Mouse (Mus musculus): ENCODE measurements around the gene St6galnac6.

Gene St6galnac6

DNA sequence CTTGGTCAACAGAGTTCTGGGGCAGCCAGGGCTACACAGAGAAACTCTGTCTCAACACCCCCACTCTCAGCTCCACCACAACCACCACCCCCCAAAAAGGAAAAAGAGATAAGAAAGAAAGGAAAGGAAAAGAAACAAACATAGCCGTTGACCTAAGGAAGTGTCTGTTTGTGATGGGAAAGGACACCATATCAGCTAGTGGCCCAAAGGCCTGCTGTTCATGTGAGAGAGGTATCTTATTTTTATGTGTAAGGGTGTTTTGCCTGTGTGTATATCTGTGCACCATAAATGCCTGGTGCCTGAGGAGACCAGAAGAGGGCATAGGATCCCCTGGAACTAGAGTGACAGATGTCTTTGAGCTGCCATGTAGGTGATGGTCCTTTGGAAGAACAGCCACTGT lies 40.1 kb downstream of the St6galnac6 start:
- DNase-seq (ENCODE audit: low spot score in 2 of 2), result no peak

DNA sequence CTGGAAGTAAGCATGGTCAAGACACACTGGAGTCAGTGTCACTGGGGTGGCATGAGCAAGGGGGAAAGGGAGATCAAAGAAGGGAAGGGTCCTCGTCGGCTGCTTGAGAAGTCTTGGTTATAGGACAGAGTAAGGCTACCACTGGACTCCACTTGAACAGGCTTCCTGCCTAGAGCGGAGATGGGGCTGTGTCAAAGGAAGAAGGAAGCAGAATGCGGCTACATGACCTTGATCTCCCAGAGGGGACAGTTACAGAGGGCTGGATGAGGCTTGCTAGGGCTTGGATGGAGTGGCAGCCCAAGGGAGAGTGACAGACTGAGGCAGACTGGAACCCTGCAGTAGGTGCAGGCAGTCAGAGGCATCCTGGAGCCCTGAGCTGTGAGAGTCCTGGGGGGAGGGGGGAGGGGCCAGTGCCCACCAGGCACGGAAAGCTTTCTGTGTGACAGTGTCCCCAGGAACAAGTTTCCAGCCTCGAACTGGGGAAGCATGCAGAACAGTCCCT lies 41.1 kb downstream of the St6galnac6 start:
- DNase-seq (ENCODE audit: low spot score in 2 of 2), result no peak

DNA sequence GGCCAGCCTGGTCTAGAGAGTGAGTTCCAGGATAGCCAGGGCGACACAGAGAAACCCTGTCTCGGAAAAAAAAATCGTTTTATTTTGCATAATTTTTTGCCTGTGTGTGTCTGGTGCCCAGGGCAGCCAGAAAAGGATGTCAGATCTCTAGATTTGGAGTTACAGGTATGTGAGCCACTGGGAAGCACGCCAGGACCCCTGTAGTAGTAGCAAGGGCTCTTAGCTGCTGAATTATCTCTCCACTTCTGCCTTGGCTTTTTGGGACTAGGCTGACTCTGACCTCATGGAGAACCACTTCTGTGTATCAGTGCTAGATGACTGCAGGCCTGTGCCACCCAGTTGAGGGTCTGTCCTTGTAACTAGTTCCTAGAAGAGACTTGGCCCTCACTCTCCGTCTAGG lies 42.3 kb downstream of the St6galnac6 start:
- DNase-seq (ENCODE audit: low spot score in 2 of 2), result no peak

DNA sequence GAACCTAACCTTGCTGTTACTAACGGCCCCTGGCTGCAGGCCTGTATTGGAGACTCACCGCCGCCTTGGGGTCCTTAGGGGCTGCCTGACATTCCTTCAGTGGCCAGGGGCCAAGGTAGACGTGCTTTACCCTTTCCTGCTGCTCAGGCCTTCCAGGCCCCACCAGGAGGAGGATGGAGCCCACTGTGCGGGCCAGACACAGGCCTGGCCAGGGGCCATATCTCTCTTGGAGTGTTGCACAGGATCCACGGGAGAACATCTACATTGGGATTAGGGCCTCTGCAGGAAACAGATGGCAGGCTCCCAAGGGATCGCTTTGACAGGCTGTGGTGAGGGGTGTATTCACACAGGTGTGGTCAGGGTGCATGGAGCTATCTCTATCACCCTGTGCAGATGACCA lies 43.3 kb downstream of the St6galnac6 start:
- no peak for DNase-seq (ENCODE audit: low spot score in 2 of 2)

DNA sequence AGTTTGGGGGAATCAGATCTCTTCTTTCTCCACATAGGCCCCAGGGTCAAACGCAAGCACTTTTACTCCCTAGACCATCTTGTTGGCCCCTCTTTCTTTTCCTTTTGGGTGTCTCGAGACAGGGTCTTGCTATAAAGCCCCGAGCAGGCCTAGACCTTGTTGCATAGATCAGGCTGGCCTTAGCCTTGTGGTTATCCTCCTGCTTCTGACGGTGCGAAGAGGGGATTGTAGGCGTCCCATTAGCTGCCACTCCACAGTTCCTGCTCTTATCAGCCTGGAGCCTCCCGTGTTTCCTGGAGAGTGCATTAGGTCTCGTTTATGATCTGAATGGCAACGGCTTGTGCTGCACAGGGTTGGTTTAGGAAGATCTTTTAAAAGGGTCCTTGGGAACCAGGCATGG lies 44.6 kb downstream of the St6galnac6 start:
- no peak for DNase-seq (ENCODE audit: low spot score in 2 of 2)

DNA sequence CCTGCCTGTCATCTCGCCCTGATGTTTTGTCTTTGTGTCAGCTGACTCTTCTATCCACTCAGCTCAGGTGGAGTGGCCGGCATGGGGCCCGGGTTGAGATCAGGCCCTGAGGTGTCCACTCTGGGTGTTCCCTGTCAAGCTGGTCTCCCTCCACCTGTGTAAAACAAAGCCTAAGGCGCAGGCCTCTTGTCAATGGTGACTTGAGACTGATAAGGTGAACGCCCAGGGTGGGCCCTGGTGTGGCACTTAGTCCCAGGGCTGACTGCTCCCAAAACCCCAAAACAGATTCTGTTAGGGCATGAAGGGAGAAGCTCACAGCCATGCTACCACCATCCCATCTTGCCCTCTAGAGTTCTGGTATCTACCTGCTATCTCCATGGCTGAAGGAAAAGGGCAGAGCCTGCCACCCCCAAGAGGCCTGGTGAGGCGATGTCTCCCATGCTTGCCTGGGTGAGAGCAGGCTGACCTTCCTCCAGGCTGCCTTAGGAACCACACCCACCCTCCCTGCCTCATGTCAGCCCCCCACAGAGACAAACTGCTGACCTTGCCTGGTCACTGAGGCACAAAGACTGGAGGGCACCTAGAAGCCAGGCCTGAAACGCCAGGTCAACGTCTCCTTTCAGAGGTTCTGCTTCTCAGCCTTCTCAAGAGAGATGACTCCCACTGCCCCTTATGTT lies 45.4 kb downstream of the St6galnac6 start:
- DNase-seq (ENCODE audit: low spot score in 2 of 2), result no peak

DNA sequence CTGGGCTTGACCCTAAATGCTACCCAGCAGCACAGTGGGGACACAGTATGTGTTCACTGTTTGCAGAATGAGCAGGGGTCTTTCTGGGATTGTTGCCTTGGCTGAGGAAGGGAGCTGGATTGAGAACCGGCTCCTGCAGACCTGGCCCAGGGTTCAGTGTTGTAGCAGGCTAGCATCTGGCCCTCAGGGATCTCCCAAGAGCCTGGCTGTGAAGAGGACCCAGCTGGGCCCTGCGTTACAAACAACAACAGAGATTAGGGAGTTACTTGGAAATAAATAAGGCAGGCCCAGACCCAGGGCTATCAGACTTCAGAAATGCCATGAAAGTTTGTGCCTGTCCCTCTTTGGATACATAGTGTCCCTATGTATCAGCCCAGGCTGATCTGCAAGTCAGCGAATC lies 46.1 kb downstream of the St6galnac6 start:
- DNase-seq (ENCODE audit: low spot score in 2 of 2), result no peak

DNA sequence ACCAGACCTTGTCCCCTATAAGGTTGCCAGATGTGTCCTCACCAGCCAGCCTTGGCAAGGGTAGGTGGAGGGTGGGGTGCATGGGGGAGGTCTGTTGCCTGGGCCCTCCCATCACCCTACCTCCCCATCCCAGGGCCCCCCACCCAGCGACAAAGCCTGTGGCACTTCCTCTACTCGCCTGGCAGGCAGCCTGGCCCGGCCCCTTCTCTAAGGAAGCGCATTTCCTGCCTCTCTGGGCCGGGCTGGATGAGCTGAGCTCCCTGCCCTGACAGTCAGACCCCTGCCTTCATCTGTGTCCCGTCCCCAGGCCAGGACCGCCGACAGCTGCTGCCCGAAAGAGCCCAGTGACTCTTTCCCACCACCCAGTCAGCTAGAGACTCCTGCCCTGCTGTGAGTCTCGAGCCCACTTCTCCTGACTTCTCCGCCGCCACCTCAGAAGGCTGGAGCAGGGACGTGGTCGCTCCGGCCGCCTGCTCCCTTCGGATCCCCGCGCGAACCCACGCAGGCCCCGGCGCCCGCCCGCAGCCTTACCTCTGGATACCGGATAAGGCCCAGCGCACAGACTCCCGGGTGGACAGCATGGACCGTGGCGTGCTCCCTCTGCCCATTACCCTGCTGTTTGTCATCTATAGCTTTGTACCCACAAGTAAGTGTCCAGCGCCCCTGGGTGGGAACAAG lies 47.0 kb downstream of the St6galnac6 start, which contains the start of gene Eng:
TSS of gene Eng (plus strand) at position 217 of the 678 bp plus-strand sequence.
- no peak for DNase-seq (ENCODE audit: low spot score in 2 of 2)

DNA sequence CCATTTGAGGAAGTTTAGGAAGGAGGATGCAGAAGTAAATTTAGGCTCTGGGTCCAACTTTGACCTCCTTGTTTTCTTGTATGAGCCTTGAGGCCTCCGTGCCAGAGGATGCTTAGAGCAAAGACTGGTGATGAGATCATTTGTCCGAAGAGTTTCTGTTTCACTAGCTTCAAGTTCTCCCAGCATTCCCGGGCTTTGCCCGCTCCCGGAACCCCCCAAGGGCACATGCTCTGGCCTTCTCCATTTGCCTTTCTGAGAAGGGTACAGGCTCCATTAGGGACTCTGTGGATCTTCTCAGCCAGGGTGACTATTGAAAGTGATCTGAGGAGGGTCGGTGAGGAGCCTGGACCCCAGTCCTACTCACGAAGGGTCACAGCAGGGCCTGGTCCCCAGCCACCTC lies 47.9 kb downstream of the St6galnac6 start:
- DNase-seq (ENCODE audit: low spot score in 2 of 2), result no peak

DNA sequence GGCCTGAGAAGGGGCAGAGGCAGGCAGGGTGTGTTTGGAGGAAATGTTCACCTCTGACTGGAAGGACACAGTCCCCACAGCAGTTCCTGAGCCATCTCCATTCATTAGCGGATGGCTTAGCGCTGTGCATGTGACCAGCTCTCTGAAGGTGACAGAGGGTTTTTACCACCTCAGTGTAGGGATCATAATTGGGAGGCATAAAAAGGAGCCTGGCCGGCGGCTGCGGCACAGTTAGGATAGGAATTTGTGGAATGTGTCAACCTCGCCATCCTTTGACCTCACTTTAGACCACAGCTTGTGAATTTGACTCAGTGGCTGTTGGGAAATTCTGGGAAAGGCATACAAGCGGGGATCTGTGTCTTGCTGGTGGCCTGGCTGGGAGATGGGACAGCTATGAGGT lies 54.3 kb downstream of the St6galnac6 start:
- DNase-seq (ENCODE audit: low spot score in 2 of 2), result no peak

DNA sequence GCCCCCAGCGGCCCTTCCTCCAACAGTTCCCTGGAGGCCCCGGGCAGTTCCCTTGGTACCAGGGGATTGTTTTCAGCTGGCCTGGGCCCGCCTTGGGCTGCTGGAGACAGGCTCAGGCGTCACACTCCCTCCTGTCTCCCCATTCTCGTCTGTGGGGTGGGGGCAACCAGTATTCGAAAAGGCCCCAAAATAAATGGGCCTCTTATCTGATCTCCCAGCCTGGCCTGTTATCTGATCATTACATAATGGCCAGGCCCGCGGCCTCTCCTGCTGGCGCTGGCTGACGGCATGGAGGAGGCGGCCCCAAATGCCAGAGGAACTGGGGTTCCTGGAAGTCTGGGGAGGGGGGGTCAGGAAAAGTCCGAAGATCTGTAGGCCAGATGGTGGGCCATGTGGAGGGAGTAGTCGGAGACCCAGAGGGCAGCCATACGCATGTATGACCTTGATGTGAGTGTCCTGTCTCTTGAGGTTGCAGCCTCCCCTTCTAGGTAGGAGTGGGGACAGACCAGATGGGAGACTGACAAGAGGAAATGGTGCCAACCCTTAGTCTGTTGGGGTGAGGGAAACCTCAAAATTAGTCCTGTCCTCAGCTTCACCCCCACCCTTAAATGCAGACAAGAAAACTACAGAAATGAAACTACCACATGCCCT lies 55.4 kb downstream of the St6galnac6 start:
- DNase-seq (ENCODE audit: low spot score in 2 of 2), result no peak

DNA sequence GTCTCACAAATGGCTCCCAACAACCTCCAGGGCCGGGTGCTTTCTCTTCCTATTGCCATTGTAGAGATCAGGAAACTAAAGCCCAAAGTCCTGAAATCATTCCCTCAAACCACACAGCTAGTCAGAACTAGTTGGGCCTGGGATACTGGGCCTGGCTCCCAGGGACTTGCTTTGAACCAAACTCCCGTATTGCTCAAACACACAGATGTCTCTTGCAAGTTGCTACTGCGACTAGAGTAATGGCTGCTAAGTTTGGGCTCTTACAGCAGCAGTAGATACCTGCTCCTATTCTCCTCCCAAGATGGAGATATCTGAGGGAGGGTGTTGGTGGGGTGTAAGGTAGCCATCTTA lies 55.9 kb downstream of the St6galnac6 start:
- DNase-seq (ENCODE audit: low spot score in 2 of 2), result no peak

DNA sequence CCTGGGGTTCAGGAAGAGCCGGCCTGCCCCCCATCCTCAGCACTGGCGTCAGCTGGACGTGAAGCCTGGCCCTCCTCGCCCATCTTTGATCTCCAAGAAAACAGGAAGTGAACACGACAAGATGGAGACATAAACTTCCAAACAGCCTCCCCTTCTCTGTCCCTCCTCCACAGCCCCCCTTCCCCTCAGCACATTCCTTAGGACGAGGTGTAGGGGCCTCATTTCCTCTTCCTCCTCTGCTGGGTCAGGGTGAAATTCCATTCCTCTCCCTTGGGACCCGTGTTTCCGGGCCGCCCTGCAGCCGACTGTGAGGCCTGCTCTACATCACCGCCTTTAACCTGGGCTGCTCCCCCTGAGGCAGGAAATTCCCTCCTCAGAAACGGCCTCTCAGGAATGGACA lies 56.3 kb downstream of the St6galnac6 start:
- no peak for DNase-seq (ENCODE audit: low spot score in 2 of 2)

DNA sequence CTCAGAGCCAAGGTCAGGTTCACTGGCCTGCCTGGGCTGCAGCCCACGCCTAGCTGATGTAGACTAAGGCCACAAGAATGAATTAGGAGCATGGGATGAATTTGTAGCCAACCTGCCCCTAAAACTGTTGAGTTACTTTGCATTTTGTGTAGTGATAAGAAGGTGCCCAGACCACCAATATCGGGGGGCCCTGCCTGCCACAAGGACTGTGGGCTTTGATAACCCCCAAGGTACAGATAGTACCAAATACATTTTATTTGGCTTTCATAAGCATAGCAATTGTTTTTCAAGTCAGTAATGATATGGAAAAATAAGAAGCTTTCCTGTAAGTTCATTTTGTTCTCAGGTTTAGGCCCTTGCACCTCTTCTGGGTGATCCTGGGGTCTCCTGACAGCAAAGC lies 59.4 kb downstream of the St6galnac6 start:
- no peak for DNase-seq (ENCODE audit: low spot score in 2 of 2)

DNA sequence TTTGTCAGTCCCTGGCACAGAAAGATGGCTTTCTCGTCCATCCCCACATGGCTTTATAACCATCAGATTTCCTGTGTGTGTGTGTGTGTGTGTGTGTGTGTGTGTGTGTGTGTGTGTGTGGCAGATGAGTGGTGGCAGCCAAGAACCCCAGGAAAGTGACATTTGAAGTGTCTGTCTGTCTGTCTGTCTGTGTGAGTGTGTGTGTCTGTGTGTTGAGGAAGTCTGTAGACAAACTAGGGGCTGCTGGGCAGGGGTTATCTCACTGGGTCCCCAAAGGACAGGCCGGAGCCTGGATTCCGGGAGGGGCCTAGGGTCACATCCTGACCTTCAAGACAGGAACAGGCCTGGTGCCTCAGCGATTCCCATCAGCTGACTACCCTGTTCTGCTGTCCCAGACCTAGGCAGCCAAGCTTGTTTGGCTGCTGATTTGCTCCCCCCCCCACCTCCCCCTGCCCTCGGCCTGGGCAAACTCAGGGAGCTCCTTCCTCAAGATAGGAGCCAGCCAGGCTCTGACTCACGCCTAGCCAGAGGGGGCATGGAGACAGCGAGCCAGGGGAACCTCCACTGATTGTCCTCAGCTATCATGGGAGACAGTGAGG lies 62.1 kb downstream of the St6galnac6 start:
- DNase-seq (ENCODE audit: low spot score in 2 of 2), result no peak

DNA sequence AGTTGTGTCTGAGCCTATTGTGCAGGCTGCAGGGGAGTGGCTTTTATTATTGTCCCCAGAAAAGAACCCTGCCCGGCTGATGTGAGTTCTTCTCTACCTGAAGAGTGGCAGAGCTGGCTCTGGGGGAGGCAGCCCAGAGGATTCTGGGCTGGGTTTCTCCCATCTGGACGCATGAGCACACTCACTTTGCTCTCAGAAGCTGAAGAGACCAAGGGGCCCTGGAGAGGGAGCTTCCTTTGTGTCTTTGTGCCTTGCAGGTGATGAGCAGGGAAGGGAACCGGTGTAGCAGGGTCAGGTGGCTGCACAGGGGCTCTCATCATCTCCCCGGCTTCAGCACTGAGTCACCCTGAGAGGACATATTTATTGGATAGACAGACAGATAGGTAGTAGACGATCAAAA lies 62.8 kb downstream of the St6galnac6 start:
- DNase-seq (ENCODE audit: low spot score in 2 of 2), result no peak

DNA sequence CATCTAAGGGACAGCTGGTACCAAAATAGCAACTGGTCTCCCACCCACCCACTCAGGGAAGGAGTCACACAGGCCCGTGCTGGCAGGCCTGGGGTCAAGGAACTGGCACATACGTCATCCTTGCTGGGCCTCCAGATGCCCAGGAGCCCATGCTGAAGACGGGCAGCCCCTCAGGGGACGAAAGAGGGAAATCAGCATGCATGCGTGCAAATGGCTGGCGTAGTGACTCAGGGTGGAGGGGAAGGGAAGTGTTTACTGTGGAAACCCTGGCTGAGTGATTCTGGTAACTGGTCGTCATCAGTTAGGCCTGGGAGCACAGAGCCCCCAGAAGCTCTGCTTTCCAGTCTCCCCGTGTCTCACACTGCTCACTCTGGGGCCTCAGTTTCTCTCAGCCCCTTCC lies 65.8 kb downstream of the St6galnac6 start:
- no peak for DNase-seq (ENCODE audit: low spot score in 2 of 2)

DNA sequence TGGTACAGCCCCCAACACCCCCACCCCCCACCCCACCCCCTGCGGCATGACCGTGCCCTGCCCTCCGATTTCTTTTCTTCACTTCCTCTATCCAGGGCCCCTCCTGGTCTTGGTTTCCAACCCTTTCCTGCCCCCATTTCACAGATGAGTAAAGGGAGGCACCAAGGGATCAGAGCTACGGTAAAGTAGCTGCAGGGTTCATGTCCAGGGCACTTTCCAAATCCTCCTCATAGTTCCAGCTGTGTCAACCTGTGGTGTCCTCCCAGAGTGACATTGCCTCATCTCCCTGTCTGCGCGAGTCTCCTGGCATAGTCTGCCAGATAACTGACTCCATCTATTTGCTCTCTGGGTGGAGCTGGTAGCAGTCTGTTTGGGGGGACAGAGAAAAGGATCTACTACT lies 66.3 kb downstream of the St6galnac6 start:
- DNase-seq (ENCODE audit: low spot score in 2 of 2), result no peak

DNA sequence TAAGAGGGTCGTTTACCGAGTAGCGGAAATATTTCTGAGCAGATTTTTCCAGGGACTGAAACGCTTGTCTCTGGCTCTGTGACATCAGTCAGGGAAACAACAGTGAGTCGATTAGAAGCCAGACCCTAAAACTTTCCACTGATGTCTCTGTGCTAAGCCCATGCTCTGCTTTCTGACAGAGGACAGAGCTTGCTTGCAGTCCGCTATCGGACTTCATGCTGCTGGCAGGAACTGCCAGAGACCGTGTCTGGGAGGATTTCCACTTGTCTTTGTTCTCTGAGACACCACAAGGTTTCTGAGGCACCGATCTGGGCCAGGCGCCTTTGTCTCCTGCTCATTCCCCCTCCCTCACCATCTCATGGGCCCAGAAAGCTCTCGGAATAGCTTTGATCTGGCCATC lies 68.3 kb downstream of the St6galnac6 start:
- DNase-seq (ENCODE audit: low spot score in 2 of 2), result no peak

DNA sequence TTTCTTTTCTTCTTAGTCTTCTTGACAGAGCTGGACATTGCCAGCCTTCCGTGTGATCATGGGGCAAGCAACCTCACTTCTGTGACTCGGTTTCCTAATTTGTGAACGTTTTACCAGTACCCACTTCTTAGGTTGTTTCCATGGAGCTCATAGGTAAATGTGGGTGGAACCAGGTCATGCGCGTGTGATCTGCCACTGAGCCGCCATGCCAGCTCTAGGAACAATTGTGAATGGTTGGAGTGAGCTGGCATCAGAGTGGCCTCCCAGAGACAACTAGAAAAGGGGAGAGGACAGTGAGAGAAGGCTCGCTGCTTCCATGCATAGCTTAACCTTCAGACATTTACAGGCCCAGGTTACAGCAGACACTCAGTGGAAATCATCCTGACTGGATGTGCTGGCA lies 68.7 kb downstream of the St6galnac6 start:
- DNase-seq (ENCODE audit: low spot score in 2 of 2), result no peak

DNA sequence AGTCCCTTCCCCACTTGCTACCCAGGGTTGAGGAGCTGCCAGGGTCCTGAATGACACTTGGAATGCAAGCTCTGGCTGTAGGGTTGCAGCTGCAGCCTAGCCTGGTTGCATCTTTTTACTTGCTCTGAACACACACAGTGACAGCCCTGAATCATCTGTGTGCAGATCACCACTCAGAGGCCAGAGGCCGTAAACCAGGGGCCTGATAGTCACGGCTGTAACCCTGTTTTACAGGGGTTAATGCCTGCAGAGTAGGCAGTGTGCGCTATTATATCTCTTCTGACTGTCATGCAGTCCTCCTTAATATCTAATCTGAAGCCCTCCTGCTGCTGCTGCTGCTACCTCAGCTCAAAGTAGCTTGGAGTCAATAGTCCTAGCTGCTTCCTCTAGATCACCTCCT lies 70.4 kb downstream of the St6galnac6 start:
- DNase-seq (ENCODE audit: low spot score in 2 of 2), result no peak
